Mouse (Mus musculus): Measurements from ENCODE around the gene Pdap1. TPM values are rescaled to one million over a fixed set of nuclear protein-coding genes. Genes with fewer than 3 reads are reported as not detected.
"Not testable (repeated sequence)": the region's sequence is repeated elsewhere in the genome, so short reads cannot be mapped to it uniquely, and the experiment has no call there.

The Pdap1 gene
- polyA plus RNA-seq, 1 experiment from 2014 or later = 151 TPM

DNA sequence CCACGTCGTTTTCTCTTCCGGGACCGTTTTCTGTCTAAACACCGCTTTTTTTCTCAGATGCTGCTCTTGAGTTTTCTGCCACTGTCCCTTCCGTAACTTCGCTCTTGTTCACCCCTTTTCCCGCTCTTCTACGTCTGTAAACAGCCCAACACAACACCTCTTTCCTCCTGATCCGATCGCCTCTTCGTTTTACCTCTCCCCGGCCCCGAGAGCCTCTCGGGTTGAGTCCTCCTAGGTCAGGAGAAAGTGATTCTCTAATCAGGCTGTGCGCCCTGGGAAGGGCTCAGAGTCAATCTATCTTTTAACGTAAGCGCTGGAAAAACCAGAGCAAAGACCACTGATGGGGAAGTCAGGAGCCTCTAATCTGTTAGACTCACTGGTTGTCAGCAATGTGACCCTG lies 573 bp upstream of the Pdap1 start:
- under 1% methylated on average over 18 of the region's 18 CpGs for WGBS
- peak overlapping the region; percentile 97 for H3K4me3 ChIP-seq
- no peaks in the 10 kb centered on the region for H3K27me3 ChIP-seq (ENCODE audit: poor library complexity, severe bottlenecking)
- no peak for DNase-seq (ENCODE audit: extremely low spot score, low spot score)
- H3K27ac ChIP-seq = peak overlapping the region; percentile 99
- no peaks in the 10 kb centered on the region for H3K9me3 ChIP-seq
- H3K36me3 ChIP-seq (replicated peaks) = peaks cover 64% of the 10 kb centered on the region
- peaks cover 29% of the 10 kb centered on the region for H3K4me1 ChIP-seq

DNA sequence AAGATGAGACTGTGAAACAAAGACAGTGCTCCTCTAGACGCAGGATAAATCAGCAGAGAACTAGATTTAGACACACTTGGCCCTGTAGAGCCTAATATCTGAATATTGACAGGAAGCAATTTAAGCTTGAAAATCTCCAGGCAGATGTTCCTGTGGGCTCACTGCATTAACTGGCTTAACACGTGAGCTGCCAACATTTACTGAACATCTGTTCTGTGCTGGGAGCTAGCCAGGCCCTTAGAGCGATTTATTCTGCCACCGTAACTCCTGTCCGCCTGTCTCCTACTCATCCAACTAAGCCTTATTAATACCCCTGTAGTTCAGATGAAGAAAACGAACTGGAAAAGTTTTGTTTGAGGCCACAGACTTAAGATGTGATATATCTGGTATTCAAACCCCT lies 1.2 kb downstream of the Pdap1 start:
- no peaks in the 10 kb centered on the region for H3K9me3 ChIP-seq
- DNase-seq (ENCODE audit: extremely low spot score, low spot score) = no peak
- peak overlapping the region; percentile 97 for H3K4me3 ChIP-seq
- peak overlapping the region; percentile 99 for H3K27ac ChIP-seq
- WGBS = 31% methylated on average over 6 of the region's 6 CpGs
- no peaks in the 10 kb centered on the region for H3K27me3 ChIP-seq (ENCODE audit: poor library complexity, severe bottlenecking)
- H3K4me1 ChIP-seq = peaks cover 29% of the 10 kb centered on the region
- H3K36me3 ChIP-seq (replicated peaks) = peaks cover 64% of the 10 kb centered on the region

DNA sequence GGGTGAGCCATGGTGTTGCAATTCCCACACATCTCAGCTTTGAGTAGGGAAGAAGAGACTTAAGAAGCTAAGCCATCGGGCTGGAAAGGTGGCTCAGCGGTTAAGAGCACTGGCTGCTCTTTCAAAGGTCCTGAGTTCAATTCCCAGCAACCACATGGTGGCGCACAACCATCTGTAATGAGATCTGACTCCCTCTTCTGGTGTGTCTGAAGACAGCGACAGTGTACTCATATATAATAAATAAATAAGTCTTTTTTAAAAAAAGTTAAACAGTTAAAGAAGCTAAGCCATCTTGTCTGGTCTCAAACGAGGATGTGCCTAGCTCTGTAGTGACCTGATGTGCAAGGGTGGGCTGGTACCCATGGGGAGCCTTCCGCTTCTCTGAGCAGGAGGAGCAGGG lies 6.8 kb downstream of the Pdap1 start:
- 94% methylated on average over 6 of the region's 6 CpGs for WGBS
- peaks cover 94% of the 10 kb centered on the region for H3K36me3 ChIP-seq (replicated peaks)
- not testable (repeated sequence) for DNase-seq (ENCODE audit: extremely low spot score, low spot score); H3K9me3 ChIP-seq; H3K4me3 ChIP-seq; H3K27me3 ChIP-seq (ENCODE audit: poor library complexity, severe bottlenecking); H3K27ac ChIP-seq
- H3K4me1 ChIP-seq = peaks cover 11% of the 10 kb centered on the region

DNA sequence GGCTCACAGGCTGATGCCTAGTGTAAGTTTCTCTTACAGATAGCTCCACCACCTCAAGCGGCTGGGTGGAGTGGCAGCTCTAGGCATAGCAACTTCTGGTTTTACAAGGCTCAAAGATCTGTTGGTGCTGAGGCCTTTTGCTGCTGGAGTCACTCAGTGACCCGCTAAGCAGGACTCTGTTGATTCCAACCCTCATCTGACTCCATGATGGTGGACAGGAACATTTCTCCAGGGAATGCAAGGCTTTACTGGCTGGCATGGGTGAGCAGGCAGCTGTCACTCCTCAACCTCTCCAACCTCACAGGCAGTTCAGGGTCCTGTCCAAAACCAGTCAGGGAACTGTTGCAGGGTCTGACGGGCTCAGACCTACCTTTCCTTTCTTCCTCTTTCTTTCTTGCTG lies 9.0 kb downstream of the Pdap1 start:
- Histone ChIP-seq H3K9me3 (no peaks in the 10 kb centered on the region), H3K36me3 (replicated peaks) (peaks cover 100% of the 10 kb centered on the region), H3K27ac (no peak overlapping the region), H3K4me3 (no peak overlapping the region), H3K4me1 (no peaks in the 10 kb centered on the region), H3K27me3 (ENCODE audit: poor library complexity, severe bottlenecking) (no peaks in the 10 kb centered on the region)
- no peak for DNase-seq (ENCODE audit: extremely low spot score, low spot score)
- 95% methylated on average over 3 of the region's 3 CpGs for WGBS

DNA sequence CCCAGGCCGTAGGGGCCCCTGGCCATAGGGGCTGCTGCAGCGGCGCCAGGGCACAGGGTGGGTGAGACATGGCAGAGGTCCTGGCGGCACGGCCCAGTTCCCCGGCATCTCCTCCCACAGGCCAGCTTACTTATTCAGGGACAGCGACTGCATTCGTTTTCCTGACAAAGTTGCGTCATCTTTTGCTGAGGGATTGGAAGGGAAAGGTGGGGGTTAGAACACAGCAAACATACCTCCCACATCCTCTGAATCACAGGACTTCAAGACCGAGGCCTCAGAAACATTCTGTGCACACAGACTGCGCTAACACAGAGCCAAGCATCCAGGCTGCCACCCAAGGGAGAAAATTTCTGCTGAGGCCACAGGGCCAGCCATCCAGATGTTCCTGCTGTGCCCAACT lies 9.8 kb downstream of the Pdap1 start:
- no peak for DNase-seq (ENCODE audit: extremely low spot score, low spot score)
- Histone ChIP-seq H3K4me1 (no peaks in the 10 kb centered on the region), H3K4me3 (no peak overlapping the region), H3K27me3 (ENCODE audit: poor library complexity, severe bottlenecking) (no peaks in the 10 kb centered on the region), H3K27ac (no peak overlapping the region), H3K36me3 (replicated peaks) (peaks cover 100% of the 10 kb centered on the region), H3K9me3 (no peaks in the 10 kb centered on the region)
- 93% methylated on average over 11 of the region's 11 CpGs for WGBS

DNA sequence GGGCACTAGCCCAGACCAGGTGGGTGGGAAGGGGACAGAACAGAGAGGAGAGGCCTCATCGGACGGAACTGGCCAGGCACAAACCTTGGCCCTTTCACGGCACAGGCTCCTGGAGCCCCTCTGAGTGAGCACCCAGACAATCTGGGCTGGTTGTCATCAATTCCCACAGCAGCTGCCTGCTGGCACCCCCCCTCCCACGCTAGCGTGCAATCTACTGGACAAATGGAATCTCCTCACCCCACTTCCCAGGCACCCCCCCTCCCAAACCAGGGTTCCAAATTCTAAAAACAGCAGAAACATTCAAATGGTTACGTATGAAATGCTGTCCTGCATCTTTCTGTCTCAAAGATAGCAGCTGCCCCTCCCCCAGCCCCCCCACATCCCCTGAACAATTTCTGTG lies 10.3 kb downstream of the Pdap1 start:
- H3K4me3 ChIP-seq; DNase-seq (ENCODE audit: extremely low spot score, low spot score); H3K27me3 ChIP-seq (ENCODE audit: poor library complexity, severe bottlenecking); H3K9me3 ChIP-seq; H3K27ac ChIP-seq; H3K4me1 ChIP-seq: not testable (repeated sequence)
- peaks cover 100% of the 10 kb centered on the region for H3K36me3 ChIP-seq (replicated peaks)
- 87% methylated on average over 6 of the region's 6 CpGs for WGBS

DNA sequence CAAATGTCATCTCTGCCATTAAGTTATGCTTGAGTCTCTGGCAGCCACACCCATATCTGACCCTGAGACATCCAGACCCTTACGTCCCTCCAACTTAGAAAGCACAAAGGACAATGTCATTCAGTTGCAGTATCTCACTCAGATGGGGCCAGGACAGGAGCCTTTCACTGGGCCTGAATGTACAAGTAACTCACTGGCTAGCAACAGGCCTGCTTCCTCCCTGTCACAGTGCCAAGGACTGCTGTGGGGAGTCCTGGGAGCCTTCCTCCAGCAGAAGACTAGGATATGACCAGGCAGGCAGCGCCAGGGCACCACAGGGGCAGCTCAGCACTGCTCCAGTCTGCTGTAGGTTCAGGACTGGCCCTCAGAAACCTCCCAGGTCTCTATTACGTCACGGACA lies 10.9 kb downstream of the Pdap1 start:
- no peaks in the 10 kb centered on the region for H3K4me1 ChIP-seq
- no peak overlapping the region for H3K4me3 ChIP-seq
- H3K27ac ChIP-seq = no peak overlapping the region
- WGBS = 96% methylated on average over 4 of the region's 4 CpGs
- H3K9me3 ChIP-seq = no peaks in the 10 kb centered on the region
- no peaks in the 10 kb centered on the region for H3K27me3 ChIP-seq (ENCODE audit: poor library complexity, severe bottlenecking)
- no peak for DNase-seq (ENCODE audit: extremely low spot score, low spot score)
- peaks cover 100% of the 10 kb centered on the region for H3K36me3 ChIP-seq (replicated peaks)

DNA sequence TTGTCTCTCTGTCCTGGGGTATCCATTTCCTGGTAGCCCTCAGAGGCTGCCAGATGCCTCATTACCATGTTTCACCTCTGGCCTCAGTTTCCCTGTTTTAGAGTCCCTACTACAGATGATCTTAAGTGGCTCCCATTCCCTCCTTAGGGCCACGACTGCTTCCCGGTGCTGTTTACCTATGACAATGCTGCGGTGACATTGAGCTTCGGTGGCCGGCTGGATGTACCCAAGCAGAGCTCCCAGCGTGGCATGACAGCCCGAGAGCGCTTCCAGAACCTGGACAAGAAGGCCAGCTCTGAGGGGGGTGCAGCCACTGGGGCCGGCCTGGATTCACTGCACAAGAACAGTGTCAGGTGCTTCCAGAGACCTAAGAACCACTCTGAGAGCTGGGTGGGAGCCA lies 13.5 kb downstream of the Pdap1 start:
- Histone ChIP-seq H3K4me1 (no peaks in the 10 kb centered on the region), H3K27me3 (ENCODE audit: poor library complexity, severe bottlenecking) (no peaks in the 10 kb centered on the region), H3K4me3 (no peak overlapping the region), H3K9me3 (no peaks in the 10 kb centered on the region), H3K27ac (no peak overlapping the region), H3K36me3 (replicated peaks) (peaks cover 94% of the 10 kb centered on the region)
- WGBS = 97% methylated on average over 9 of the region's 9 CpGs
- DNase-seq (ENCODE audit: extremely low spot score, low spot score) = no peak

DNA sequence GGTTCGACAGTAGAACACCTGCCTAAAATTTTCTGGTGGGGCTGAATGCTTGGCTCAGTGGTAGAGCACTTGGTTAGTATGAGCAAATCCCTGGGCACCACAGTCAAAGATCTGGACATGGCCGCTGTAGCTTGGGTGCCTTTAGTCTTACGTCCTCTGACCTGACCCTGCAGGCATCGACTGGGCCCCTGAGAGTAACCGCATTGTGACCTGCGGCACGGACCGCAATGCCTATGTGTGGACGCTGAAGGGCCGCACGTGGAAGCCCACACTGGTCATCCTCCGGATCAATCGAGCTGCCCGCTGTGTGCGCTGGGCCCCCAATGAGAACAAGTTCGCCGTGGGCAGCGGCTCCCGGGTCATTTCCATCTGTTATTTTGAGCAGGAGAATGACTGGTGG lies 16.6 kb downstream of the Pdap1 start:
- H3K4me3 ChIP-seq = no peak overlapping the region
- H3K27me3 ChIP-seq (ENCODE audit: poor library complexity, severe bottlenecking) = no peaks in the 10 kb centered on the region
- H3K9me3 ChIP-seq = no peaks in the 10 kb centered on the region
- WGBS = 95% methylated on average over 19 of the region's 19 CpGs
- H3K36me3 ChIP-seq (replicated peaks) = peaks cover 65% of the 10 kb centered on the region
- no peak overlapping the region for H3K27ac ChIP-seq
- H3K4me1 ChIP-seq = 0 out of 2 replicates have a peak, but pooled peaks cover 4% of the 10 kb centered on the region
- DNase-seq (ENCODE audit: extremely low spot score, low spot score) = no peak

DNA sequence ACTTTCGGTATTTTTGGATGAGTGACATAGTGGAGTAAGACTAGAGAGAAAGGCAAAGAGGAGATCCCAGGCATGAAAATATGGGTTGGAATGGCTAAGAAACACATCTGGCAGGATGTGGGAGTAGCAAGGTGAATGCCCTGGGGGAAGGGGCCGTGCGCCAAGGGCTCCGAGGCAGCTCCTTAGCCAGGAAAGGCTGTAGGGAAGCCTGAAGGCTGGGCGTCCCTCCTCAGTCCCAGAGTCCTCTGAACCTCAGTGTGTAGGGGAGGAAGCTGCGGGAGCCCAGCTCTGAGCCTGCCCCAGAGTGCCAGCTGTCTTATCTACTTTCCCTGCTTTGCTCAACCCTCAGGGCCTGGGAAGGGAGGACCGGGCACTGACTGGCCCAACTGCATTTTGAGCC lies 19.1 kb downstream of the Pdap1 start:
- DNase-seq (ENCODE audit: extremely low spot score, low spot score) = no peak
- Histone ChIP-seq H3K4me3 (no peak overlapping the region), H3K27ac (no peak overlapping the region), H3K9me3 (no peaks in the 10 kb centered on the region), H3K4me1 (0 out of 2 replicates have a peak, but pooled peaks cover 4% of the 10 kb centered on the region), H3K36me3 (replicated peaks) (peaks cover 40% of the 10 kb centered on the region), H3K27me3 (ENCODE audit: poor library complexity, severe bottlenecking) (peaks cover 2% of the 10 kb centered on the region; the same call in 1 of the 2 replicates)
- WGBS = 76% methylated on average over 7 of the region's 7 CpGs

DNA sequence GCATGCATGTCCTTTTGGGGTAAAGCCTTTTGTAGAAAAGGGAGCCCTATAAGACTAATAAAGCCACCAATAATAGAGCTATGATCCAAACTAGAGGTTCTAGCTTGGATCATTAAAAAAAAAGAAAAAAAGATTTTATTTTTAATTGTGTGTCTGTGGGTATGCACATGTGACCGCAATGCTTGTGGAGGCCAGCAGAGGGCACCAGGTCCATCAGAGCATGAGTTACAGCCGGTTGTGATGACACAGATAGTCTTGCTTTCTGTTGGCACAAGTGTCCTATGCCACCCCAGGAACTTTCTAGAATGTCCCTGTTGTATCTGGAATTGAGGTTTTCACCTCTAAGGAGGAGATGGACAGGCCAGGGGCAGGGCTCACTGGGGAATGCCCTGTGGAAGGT lies 20.7 kb downstream of the Pdap1 start:
- 84% methylated on average over 2 of the region's 2 CpGs for WGBS
- no peak for DNase-seq (ENCODE audit: extremely low spot score, low spot score)
- Histone ChIP-seq H3K9me3 (no peaks in the 10 kb centered on the region), H3K4me3 (no peak overlapping the region), H3K27ac (no peak overlapping the region), H3K36me3 (replicated peaks) (peaks cover 25% of the 10 kb centered on the region), H3K4me1 (peaks cover 10% of the 10 kb centered on the region), H3K27me3 (ENCODE audit: poor library complexity, severe bottlenecking) (peaks cover 17% of the 10 kb centered on the region)

DNA sequence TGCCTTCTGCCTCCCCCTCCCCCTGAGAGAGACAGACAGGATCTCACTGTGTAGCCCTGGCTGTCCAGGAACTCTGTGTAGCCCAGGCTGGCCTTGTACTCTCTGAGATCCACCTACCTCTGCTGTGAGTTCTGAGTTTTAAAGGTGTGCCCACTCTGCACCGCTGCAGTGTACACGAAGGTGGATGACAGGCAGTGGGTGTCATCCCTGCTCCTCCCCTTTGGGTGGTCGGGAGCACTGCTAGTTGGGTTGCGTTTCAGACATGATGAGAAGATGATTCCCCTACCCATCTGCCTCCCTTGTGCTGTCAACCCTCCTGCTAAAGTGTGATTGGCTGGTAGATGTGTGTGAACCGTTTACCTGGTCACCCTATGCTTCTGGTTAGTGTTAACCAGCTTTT lies 21.6 kb downstream of the Pdap1 start:
- H3K4me3 ChIP-seq = no peak overlapping the region
- WGBS = 91% methylated on average over 5 of the region's 5 CpGs
- no peak overlapping the region for H3K27ac ChIP-seq
- peaks cover 26% of the 10 kb centered on the region for H3K27me3 ChIP-seq (ENCODE audit: poor library complexity, severe bottlenecking)
- peaks cover 16% of the 10 kb centered on the region for H3K36me3 ChIP-seq (replicated peaks)
- H3K4me1 ChIP-seq = peaks cover 18% of the 10 kb centered on the region
- DNase-seq (ENCODE audit: extremely low spot score, low spot score) = no peak
- no peaks in the 10 kb centered on the region for H3K9me3 ChIP-seq

DNA sequence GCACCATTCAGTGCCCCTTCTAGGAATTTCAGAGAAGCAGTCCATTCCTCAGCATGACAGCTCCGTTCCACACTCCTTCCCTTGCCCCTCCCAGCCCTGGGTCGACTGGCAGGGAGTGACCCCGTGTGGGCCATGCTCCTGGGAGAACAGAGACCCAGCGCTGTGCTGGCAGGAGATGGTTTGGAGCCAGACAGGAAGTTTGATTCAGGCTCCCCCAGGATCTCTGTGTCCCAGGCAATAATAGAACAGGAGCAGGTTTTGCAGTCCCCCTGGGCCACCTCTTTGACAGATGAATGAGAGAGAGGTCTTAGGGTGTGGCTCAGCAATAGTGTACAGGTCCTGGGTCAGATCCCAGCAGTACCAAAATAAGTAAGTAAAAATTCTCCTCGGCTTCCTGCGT lies 22.0 kb downstream of the Pdap1 start:
- no peak for DNase-seq (ENCODE audit: extremely low spot score, low spot score)
- Histone ChIP-seq H3K27ac (no peak overlapping the region), H3K36me3 (replicated peaks) (peaks cover 11% of the 10 kb centered on the region), H3K27me3 (ENCODE audit: poor library complexity, severe bottlenecking) (peaks cover 31% of the 10 kb centered on the region), H3K9me3 (no peaks in the 10 kb centered on the region), H3K4me3 (no peak overlapping the region), H3K4me1 (peaks cover 18% of the 10 kb centered on the region)
- 75% methylated on average over 6 of the region's 6 CpGs for WGBS

DNA sequence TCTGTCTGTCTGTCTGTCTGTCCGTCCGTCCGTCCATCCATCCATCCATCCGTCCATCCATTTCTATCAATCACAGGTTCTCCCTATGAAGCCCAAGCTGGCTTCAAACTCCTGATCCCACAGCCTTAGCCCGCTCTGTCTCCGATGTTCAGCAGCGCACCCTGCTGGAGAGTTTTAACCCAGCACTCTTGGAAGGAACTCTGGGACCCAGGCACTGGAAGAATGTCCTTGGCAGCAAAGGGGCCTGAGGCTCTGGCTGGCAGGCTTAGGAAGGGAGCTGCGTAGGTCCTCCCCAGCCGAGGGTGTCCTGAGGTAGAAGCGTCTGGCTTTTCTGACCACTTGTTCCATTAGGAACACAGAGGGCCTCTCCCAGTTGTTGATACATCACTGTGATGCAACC lies 23.1 kb downstream of the Pdap1 start:
- peaks cover 18% of the 10 kb centered on the region for H3K4me1 ChIP-seq
- H3K27me3 ChIP-seq (ENCODE audit: poor library complexity, severe bottlenecking) = peaks cover 38% of the 10 kb centered on the region
- H3K4me3 ChIP-seq = no peak overlapping the region
- no peak overlapping the region for H3K27ac ChIP-seq
- WGBS = 45% methylated on average over 10 of the region's 10 CpGs
- no peaks in the 10 kb centered on the region for H3K9me3 ChIP-seq
- peak; percentile 50 for DNase-seq (ENCODE audit: extremely low spot score, low spot score)
- peaks cover 5% of the 10 kb centered on the region; the same call in 1 of the 2 replicates for H3K36me3 ChIP-seq (replicated peaks)

Data from forebrain, embryonic 10.5 days (tissue).